Mouse (Mus musculus): ENCODE measurements around the gene Phf10.
"Not testable (repeated sequence)": the region's sequence is repeated elsewhere in the genome, so short reads cannot be mapped to it uniquely, and the experiment has no call there.

Phf10 gene

GRCm38 (mm10) chr17:14943729-14944059 lies 17.4 kb downstream of the Phf10 start:
- in situ Hi-C loops (cut with MboI; ENCODE audit: low sequenced_read_pairs) = no loop called here

- in situ Hi-C loops (cut with MboI; ENCODE audit: low sequenced_read_pairs) = no loop called here
Observed at GRCm38 (mm10) chr17:14943009-14943728, 17.9 kb downstream of the Phf10 start, which contains the start of the genes Wdr27 and 1600012H06Rik. TSS of gene Wdr27 (minus strand) at chr17:14943158. TSS of gene 1600012H06Rik (plus strand) at chr17:14943184.

- in situ Hi-C loops (cut with MboI; ENCODE audit: low sequenced_read_pairs) = not testable (repeated sequence)
Observed at GRCm38 (mm10) chr17:14942181-14942580, 18.9 kb downstream of the Phf10 start.

- in situ Hi-C loops (cut with MboI; ENCODE audit: low sequenced_read_pairs) = no loop called here
Observed at GRCm38 (mm10) chr17:14935841-14936605, 25.1 kb downstream of the Phf10 start.

- in situ Hi-C loops (cut with MboI; ENCODE audit: low sequenced_read_pairs) = not testable (repeated sequence)
Observed at GRCm38 (mm10) chr17:14935280-14935679, 25.8 kb downstream of the Phf10 start.

- in situ Hi-C loops (cut with MboI; ENCODE audit: low sequenced_read_pairs) = no loop called here
Observed at GRCm38 (mm10) chr17:14931469-14931868, 29.6 kb downstream of the Phf10 start.

GRCm38 (mm10) chr17:14930697-14931096 lies 30.4 kb downstream of the Phf10 start:
- in situ Hi-C loops (cut with MboI; ENCODE audit: low sequenced_read_pairs) = no loop called here

- in situ Hi-C loops (cut with MboI; ENCODE audit: low sequenced_read_pairs) = no loop called here
Observed at GRCm38 (mm10) chr17:14928631-14929030, 32.4 kb downstream of the Phf10 start.

- in situ Hi-C loops (cut with MboI; ENCODE audit: low sequenced_read_pairs) = no loop called here
Observed at GRCm38 (mm10) chr17:14927644-14928218, 33.3 kb downstream of the Phf10 start.

- in situ Hi-C loops (cut with MboI; ENCODE audit: low sequenced_read_pairs) = loop anchor here (25.0 kb wide), 1 partner anchor 634 kb away; the partner anchor contains the start of gene Smoc2
Observed at GRCm38 (mm10) chr17:14921582-14921981, 39.5 kb downstream of the Phf10 start.

GRCm38 (mm10) chr17:14917866-14918265 lies 43.2 kb downstream of the Phf10 start:
- in situ Hi-C loops (cut with MboI; ENCODE audit: low sequenced_read_pairs) = loop anchor here (25.0 kb wide), 1 partner anchor 631 kb away; the partner anchor contains the start of gene Smoc2

- in situ Hi-C loops (cut with MboI; ENCODE audit: low sequenced_read_pairs) = loop anchor here (25.0 kb wide), 1 partner anchor 627 kb away; the partner anchor contains the start of gene Smoc2
Observed at GRCm38 (mm10) chr17:14914401-14914800, 46.7 kb downstream of the Phf10 start.

GRCm38 (mm10) chr17:14912981-14913380 lies 48.1 kb downstream of the Phf10 start:
- in situ Hi-C loops (cut with MboI; ENCODE audit: low sequenced_read_pairs) = loop anchor here (25.0 kb wide), 1 partner anchor 626 kb away; the partner anchor contains the start of gene Smoc2

- in situ Hi-C loops (cut with MboI; ENCODE audit: low sequenced_read_pairs) = loop anchor here (25.0 kb wide), 1 partner anchor 625 kb away; the partner anchor contains the start of gene Smoc2
Observed at GRCm38 (mm10) chr17:14912420-14912819, 48.7 kb downstream of the Phf10 start.

- in situ Hi-C loops (cut with MboI; ENCODE audit: low sequenced_read_pairs) = loop anchor here (25.0 kb wide), 1 partner anchor 623 kb away; the partner anchor contains the start of gene Smoc2
Observed at GRCm38 (mm10) chr17:14910771-14911170, 50.3 kb downstream of the Phf10 start.

- in situ Hi-C loops (cut with MboI; ENCODE audit: low sequenced_read_pairs) = loop anchor here (10.0 to 25.0 kb wide), 2 partner anchors 375 to 622 kb away; partner anchors contain the start of gene Smoc2
Observed at GRCm38 (mm10) chr17:14909331-14909730, 51.7 kb downstream of the Phf10 start.

- in situ Hi-C loops (cut with MboI; ENCODE audit: low sequenced_read_pairs) = loop anchor here (10.0 to 25.0 kb wide), 2 partner anchors 372 to 620 kb away; partner anchors contain the start of gene Smoc2
Observed at GRCm38 (mm10) chr17:14907136-14907535, 53.9 kb downstream of the Phf10 start.

GRCm38 (mm10) chr17:14906611-14907010 lies 54.5 kb downstream of the Phf10 start:
- in situ Hi-C loops (cut with MboI; ENCODE audit: low sequenced_read_pairs) = loop anchor here (10.0 to 25.0 kb wide), 2 partner anchors 372 to 619 kb away; partner anchors contain the start of gene Smoc2

- in situ Hi-C loops (cut with MboI; ENCODE audit: low sequenced_read_pairs) = loop anchor here (10.0 to 25.0 kb wide), 2 partner anchors 370 to 617 kb away; partner anchors contain the start of gene Smoc2
Observed at GRCm38 (mm10) chr17:14904637-14905265, 56.3 kb downstream of the Phf10 start.

GRCm38 (mm10) chr17:14904206-14904605 lies 56.9 kb downstream of the Phf10 start:
- in situ Hi-C loops (cut with MboI; ENCODE audit: low sequenced_read_pairs) = loop anchor here (10.0 to 25.0 kb wide), 2 partner anchors 369 to 617 kb away; partner anchors contain the start of gene Smoc2
